Mouse (Mus musculus) 3T3-L1 (cell line): ENCODE measurements at regions not wholly inside any gene's neighbourhood (a gene's known extent, or its start where the extent isn't known, plus 50 kb on each side); places are given as distances from the start of the nearest gene placed in this dataset.

Experiments
- DNase-seq: peaks from one replicate; pipeline ENCODE4 v3.0.0-alpha.2; 2015; ENCODE audit warnings: low read depth, low spot score

DNA sequence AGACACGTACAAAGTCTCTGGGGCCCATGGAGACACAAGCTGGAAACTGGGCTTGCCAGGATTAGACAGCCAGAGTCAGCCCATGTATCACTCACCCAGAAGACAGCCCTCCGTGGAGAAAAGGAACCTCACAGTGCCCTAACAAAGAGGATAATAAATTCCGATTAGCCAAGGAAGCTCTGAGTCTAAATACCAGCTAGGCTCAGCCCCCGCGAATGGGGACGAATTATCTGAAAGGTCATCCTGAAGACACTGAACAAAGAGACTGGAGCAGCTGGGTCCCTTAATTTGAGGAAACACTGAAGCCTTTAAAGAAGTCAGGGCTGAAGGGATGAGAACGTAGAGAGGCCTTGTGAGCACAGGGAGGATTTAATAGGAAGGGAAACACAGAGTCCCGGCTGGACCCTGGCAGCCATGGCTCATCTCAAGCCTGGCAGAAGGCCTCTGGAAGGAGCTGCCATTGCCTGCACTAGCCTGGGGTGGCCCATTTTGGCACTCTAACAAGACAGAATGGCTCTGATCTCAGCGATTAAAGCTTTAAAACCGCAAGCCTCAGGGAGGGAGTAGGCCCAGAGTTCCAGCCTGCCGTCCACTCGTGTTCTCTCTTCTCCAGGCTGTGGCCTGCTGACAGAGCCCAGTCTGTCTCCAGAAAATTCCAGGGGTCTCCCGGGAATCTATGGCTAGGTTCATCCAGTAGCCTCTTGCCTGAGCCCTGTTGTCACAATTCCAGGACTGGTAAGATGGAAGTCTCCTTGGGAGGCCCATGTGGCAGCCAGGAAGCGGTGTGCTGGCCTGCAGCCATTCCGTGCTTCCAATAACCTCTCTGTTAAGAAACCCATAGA lies 343.0 kb upstream of the Zfp462 start:
- DNase-seq = no peak

DNA sequence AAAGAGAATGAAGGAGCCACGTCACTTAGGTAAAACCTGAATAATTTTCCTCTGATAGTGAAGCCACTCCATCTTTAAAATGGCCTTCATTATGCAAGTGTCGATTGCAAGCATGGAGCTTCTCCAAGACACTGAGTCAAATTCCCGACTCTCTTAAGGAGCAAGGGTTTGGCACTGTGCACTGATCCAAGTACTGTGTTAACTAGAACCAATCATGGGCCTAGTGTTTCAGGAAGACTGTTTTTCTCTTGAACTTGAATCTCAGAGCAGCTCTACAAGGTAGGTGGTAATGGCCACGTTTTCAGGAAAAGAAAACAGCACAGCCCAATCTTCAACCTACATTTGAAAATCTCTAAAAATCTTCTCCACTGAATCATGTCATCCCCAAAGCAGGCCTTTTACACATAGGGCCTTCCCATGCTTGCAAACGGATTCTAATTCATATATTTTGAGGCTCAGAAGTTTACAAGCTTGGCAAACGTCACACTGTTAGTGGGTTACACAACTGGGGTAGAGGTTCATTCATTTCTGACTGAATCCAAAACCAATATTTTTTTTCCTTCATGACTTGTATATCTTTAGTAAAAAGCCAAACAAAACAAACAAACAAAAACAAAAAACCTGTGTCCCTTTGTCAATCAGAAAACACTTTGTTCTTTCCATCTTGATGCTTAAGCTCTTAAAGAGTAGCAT lies 342.2 kb upstream of the Zfp462 start:
- no peak for DNase-seq

DNA sequence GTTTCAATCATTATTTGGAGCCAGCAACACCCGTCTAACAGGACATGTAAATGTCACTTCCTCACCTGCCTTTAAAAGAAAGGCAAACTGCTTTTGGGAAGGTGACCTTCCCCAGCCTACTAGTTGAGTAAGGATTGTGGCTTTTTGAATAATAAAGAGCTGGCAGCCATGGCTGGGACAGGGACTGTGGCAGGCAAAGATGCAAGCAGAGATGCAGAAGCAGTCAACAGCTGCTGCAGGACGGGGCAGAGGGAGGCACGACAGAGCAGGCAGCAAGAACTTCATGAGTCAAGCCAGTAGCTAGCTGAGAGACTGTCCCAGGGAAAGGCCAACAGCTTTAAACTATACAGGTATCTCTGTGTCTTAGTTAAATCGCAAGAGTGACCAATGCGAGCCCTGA lies 334.7 kb upstream of the Zfp462 start:
- no peak for DNase-seq

DNA sequence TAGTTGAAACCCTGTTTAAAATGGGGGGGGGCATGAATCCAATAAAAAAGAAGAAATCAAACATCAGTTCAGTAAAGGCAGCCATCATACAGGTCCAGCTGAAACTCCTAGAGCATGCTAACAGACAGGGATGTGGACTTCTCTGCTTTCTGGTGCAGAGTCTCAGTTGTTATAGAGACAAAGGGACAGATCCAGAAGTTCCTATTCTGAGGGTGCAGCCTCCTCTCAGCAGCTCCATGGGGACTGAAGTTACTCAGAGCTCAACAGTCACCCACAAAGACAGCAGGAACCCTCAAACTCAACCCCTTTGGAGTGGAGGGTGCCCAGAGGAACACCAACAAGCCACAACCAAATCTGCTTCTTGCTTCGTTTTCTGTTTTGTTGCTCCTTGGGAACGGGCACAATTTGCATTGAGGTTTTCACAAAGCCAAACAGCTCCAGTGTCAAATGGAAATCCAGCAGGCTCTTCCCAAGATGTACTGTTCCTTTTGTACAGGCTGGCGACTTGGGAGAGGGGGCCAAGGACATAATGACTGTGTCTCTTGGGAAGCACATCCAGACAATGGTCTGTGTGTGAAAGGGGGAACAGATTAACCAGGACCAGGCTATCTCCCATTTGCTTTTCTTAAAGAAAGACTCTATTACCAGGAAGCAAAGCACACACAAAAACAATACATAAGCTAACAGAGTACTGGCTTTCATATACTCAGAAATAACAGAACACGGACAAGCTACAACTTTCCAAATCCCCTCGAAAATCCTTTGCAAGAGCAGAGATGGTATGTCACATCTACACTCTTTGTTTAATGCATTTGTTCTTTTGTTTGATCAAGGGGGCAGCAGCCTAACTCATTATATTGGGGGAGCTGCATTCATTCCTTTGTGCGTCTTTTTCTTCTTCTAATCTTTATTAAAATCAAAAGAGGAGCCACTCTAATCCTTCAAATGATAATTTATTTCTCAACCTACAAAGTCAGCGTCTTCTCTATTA lies 332.6 kb upstream of the Zfp462 start:
- no peak for DNase-seq

DNA sequence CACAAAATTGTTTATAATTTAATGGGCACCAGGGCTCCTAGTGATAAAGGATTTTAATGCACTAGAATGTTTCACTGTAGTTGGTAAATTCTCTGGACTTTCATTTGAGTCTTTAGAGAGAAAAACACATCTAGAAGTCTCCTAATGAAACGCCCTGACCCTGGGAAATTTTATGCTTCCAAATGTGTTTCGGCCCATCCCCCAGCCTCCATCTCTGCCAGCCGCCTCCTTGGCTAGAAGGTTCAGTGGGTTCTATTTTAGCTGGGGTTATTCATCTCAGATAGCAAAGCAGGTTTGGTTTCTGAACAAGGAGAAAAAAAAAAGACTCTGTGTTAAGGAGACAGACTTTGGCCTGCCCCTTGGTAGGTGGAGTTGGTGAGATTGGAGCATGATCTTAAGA lies 331.8 kb upstream of the Zfp462 start:
- no peak for DNase-seq

DNA sequence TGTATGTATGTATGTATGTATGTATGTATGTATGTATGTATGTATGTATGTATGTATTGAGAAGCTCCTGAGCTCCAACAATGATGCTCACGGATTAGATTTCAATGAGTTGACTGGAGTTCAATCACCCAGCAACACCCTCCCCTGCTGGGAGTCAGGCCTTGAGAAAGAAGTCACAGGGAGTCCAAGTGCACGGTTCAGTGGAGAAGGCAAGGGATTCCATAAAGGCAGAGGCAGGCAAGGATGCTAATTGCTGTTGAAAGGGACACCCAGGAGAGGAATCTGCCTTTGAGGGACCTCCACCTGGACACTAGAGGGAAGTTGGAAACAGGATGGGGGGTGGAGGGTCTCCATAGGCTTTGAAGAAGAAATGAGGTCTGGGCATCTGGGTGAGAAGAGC lies 331.2 kb upstream of the Zfp462 start:
- DNase-seq = no peak

DNA sequence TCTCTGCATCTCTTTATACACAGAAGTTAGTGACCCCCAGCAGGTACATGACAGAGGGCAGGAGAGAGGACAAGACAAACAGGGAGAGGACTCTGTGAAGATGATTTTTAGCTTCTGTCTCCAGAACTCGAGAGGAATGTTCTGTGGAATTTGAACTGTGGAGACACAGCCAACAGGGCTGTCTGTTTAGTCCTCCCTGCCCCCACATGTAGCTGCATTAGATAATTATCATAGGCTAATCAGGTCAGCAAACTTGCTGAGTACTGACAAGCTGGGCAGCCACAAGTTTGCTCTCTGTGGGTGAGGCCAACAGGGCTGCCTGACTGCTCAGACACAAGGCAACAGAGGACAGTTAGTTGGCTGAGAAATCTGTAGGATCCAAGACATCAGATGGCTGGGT lies 329.0 kb upstream of the Zfp462 start:
- no peak for DNase-seq

DNA sequence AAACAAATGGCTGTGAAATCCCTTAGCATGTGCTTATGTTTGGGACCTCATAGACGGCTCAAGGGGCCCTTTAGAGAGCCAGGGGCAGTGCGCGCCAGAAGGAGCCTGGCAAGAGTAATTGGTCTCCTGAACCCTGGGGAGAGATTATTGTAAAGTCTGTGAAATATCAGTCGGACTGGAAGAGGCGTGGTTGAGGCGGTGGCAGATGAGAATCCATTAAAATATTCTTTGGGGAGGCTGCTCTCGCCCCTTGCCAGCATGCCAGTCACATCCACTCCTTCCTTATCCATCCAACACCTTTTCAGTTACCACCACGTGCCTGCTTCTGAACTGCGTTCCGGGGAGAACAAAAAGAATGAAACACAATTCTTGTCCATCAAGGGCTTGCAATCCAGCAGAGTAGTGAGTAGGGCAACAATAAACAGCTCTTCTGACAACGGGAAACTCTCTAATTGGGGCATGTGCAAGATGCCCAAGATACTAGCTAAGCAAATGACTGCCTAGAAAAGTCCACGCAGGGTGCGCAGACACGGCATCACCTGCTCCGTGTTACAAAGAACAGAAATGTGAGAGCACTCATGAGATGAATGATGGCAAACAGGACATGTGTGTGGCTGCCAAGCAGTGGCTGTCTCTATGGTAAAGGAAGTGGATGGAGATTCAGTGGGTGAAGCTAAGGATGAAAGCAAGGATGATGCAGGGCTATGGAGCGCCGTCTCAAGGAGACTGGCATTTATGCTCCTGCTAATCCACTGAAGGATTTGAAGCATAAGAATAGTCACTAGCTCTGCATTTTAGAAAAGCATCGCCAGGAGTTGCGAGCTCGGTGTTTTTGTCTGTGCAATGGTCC lies 320.6 kb upstream of the Zfp462 start:
- no peak for DNase-seq

DNA sequence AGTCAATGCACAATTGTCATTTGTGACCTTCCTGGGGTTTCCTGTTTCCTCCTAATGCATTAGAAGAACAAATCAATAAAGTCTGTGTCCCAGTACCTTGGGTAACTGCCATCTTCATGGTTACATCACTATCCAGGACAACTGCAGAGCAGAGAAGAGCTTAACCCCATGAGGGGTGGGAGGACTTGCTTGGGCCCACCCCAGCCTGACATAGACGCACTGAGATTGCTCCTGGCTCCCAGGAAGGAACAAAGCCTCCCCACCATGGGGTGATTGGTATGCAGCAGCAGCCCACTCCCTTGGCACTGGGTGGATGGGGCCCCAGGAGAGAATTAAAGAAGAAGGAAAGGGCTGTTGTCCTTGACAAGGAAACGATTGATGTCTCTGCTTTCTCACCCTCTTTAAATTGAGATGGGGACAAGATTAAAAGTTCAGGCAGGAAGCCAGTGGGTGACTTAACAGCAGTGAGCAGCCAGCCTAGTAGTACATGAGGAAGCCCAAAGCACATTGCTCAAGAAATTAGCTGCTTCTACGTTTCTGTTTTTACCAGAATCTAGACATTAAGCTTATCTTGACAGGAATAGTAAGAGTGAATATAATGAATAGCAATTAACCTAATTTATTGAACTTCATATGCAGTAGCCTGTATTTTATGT lies 307.7 kb upstream of the Zfp462 start:
- no peak for DNase-seq

DNA sequence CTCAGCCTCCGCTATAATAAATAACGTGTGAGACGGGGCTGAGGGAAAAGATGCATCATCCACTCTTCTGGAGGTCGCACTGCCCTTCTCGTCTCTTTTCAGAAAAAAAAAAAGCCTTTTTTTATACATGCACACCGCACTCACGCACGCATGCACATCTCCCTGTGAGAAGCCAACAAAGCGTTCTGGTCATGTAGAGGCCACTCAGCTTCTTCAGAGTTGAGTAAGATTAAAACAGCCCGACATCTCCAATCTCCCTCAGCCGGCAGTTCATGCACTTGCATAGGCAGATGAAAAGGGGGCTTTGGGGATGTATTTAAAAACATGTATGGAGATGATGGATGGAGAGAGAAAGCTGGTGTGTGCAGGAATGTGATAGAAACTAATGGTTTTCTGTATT lies 298.8 kb upstream of the Zfp462 start:
- no peak for DNase-seq

DNA sequence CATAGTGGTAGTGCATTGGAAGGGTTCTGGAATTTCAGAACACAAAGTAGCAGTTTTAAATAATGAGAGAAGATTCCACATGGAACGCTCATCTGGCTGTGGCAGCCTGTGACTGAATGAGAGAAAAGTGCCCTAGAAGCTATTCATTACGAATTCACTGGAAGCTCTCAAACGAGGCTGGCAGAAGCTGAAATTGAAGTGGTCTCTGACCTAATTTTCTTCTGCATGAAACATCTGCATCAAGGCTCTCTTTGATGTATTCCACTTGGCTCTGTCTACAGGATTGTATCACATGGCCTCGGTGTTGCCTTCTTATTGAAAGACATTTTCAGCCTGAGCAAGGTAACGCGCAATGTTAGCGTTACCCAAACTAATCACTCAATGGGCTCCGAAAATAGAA lies 298.4 kb upstream of the Zfp462 start:
- DNase-seq = no peak

DNA sequence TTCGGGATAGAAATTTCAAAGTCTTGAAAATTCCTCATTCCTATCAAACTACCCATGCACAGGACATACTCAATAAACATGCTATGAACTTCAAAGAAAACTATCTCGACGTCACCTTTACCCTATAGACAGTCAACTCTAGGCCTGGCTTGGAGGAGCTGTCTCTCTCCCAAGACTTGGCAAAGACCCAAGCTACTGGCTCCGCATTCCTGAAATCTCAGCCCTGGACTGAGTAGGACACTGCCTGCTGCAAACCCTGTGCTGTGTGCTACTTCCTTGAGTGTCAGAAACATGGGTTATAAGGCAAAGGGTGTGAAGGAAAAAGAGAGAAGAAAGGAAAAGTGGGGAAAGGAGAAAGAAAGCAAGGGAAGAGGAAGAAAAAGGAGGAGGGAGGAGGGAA lies 296.6 kb upstream of the Zfp462 start:
- DNase-seq = peak; percentile 10

DNA sequence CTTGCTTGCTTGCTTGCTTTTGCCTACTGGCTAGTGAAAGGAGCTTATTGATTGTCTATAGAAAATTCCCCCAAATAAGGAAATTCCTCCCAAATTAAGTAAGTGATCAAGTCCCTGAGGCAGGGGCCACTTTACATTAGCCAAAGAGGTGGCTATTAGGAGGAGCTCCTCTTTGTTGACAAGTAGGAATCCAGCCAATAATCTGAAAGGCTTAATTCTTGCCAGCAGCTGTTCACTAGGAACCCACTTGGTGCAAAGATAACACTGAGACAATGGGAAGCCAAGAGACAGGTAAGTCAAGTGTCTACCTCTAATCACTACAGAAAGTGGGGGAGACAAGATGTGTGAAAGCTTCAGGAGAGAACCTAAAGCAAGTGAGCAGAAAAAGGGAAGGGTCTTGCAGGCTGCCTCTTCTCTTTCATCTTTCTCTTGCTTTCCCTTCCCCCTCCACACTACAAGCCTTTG lies 293.2 kb upstream of the Zfp462 start:
- DNase-seq = no peak

DNA sequence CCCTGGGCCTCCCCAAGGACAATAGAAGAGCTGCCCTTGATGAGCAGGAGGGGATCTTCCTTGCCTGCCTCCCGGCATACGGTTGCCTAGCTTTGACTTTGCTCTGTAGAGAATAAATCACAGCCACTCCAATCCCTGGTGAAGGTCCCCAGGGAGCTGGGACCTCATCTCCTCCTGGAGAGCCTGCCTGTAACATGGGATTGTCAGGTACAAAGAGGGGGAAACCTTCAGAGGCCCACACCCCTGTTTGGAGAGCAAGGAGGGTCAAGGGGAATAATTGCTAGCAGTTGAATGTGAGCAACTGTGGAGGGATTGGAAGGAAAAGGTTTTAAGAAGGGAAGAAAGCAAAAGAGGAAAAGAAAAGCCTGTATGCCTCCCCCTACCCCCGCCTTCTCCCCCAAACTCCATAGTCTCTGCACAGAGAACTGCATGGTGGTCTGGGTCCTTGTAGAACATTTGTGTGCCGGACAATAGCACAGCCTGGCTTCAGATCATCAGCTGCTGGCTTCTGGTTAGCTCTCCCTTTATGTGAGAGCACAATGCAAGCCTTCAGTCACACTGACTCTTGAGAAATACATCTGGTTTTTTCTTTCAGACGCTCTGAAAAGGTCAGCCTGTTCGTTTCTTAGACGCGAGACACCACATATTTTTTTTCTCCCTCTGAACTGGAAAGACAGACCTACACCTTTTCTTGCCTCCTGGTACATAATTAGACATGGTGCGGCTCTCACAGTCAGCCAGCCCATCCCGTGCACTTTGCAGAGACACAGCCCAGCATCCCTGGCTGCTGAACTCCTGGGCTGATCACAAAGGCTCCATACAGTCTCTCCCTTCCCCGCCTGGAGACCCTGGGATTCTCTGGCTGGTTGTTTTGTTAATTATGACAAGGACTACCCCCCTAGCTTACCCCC lies 292.5 kb upstream of the Zfp462 start:
- DNase-seq = no peak

DNA sequence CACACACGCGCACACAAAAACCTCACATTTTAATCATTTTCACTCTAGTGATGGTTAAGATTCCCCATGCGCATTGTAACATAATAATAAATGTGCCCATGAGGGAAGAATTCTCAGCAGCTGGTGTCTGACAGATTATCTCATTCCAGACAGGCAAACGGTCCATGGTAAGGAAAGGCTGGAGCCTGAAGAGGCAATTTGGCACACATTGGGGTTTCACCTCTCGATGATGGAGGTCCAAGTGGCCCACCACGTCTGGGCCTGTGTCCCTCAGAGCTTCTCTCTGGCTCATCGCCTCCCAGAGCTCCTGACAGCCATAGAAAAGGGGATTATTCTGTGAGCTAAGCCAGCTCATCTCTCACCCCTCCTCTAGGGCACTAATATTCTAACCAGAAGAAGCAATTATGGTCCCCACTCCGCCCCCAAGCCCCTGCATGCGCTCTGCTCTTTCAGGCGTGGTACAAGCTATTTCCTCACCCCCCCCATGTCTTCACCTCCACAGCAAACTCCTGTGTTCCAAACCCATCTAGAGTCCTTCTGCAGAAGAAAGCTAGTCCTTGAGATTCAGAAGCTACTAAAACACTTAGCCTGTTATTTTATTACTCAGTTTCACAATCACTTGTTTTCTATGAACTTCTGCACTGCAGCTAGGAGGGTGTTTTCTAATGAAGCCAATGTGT lies 291.6 kb upstream of the Zfp462 start:
- no peak for DNase-seq
